Mouse (Mus musculus) left cerebral cortex, adult 18-20 months (tissue): Measurements from ENCODE around the gene Ddah1. TPM values are rescaled to one million over a fixed set of nuclear protein-coding genes. Genes with fewer than 3 reads are reported as not detected.
A peak's percentile ranks its signal among the peaks of the same experiment; 100 is the strongest.

Source experiments
- DNase-seq, 2 experiments: peaks; one replicate each; pipeline ENCODE4 v3.0.0; 2021 to 2022; ENCODE audit warnings: low spot score in 2 of 2, mixed read lengths in 1 of 2
- total RNA-seq, 2 experiments: library from RNA; stranded (reverse); gene quantifications; 2 replicates each; pipeline ENCODE4 v1.2.3; 2021

Gene Ddah1
- total RNA-seq, 2 experiments from 2014 or later = 54.7 to 57.8 TPM

- DNase-seq = no peak
Observed at GRCm38 (mm10) chr3:145762957-145763641, 4.6 kb downstream of the Ddah1 start.

- no peak for DNase-seq
Observed at GRCm38 (mm10) chr3:145763642-145763972, 5.1 kb downstream of the Ddah1 start.

GRCm38 (mm10) chr3:145764416-145764815 lies 5.9 kb downstream of the Ddah1 start:
- DNase-seq = no peak

GRCm38 (mm10) chr3:145768439-145768838 lies 10.0 kb downstream of the Ddah1 start:
- DNase-seq = no peak

GRCm38 (mm10) chr3:145773384-145773783 lies 14.9 kb downstream of the Ddah1 start:
- no peak for DNase-seq

GRCm38 (mm10) chr3:145774336-145774735 lies 15.9 kb downstream of the Ddah1 start:
- DNase-seq = no peak

- no peak for DNase-seq
Observed at GRCm38 (mm10) chr3:145775236-145775635, 16.8 kb downstream of the Ddah1 start.

GRCm38 (mm10) chr3:145775862-145776261 lies 17.4 kb downstream of the Ddah1 start:
- DNase-seq = no peak

- peak; percentile 9 to 24 for DNase-seq
Observed at GRCm38 (mm10) chr3:145777006-145777405, 18.5 kb downstream of the Ddah1 start.

GRCm38 (mm10) chr3:145778406-145778922 lies 20.0 kb downstream of the Ddah1 start:
- DNase-seq = no peak

GRCm38 (mm10) chr3:145779279-145779973 lies 21.0 kb downstream of the Ddah1 start:
- no peak for DNase-seq

- no peak for DNase-seq
Observed at GRCm38 (mm10) chr3:145780784-145781442, 22.4 kb downstream of the Ddah1 start.

GRCm38 (mm10) chr3:145785244-145785643 lies 26.8 kb downstream of the Ddah1 start:
- no peak for DNase-seq

GRCm38 (mm10) chr3:145787303-145787702 lies 28.8 kb downstream of the Ddah1 start:
- no peak for DNase-seq

GRCm38 (mm10) chr3:145789114-145789513 lies 30.6 kb downstream of the Ddah1 start:
- DNase-seq = no peak

- DNase-seq = no peak
Observed at GRCm38 (mm10) chr3:145790233-145790632, 31.8 kb downstream of the Ddah1 start.

- DNase-seq = no peak
Observed at GRCm38 (mm10) chr3:145790709-145791108, 32.2 kb downstream of the Ddah1 start.

- no peak for DNase-seq
Observed at GRCm38 (mm10) chr3:145794355-145794754, 35.9 kb downstream of the Ddah1 start.

GRCm38 (mm10) chr3:145795896-145796295 lies 37.4 kb downstream of the Ddah1 start:
- no peak for DNase-seq

GRCm38 (mm10) chr3:145798042-145798441 lies 39.6 kb downstream of the Ddah1 start:
- DNase-seq = no peak

- no peak for DNase-seq
Observed at GRCm38 (mm10) chr3:145798751-145799188, 40.3 kb downstream of the Ddah1 start.

- DNase-seq = no peak
Observed at GRCm38 (mm10) chr3:145799365-145799764, 40.9 kb downstream of the Ddah1 start.
